Mouse (Mus musculus) liver, embryonic 13.5 days (tissue): Measurements from ENCODE around the gene Ikzf2. TPM values are rescaled to one million over a fixed set of nuclear protein-coding genes. Genes with fewer than 3 reads are reported as not detected.

Experiments used
- ATAC-seq: fragments of 200-750 bp; cut with Nextera tagmentation; 2 replicates; pipeline ENCODE4 v1.8.0; 2017; ENCODE audit warnings: low read depth, mild to moderate bottlenecking, moderate number of reproducible peaks, moderate library complexity
- DNase-seq: peaks from one replicate; pipeline ENCODE4 v3.0.0; 2022
- H3K27ac ChIP-seq: fragments of 300-500 bp; sonication (generic); 2 replicates; pipeline ENCODE4 v1.5.1; 2015; ENCODE audit warnings: moderate library complexity, mild to moderate bottlenecking, inconsistent platforms
- H3K27me3 ChIP-seq: fragments of 300-500 bp; sonication (generic); 2 replicates; pipeline ENCODE4 v1.6.1; 2015; ENCODE audit warnings: mild to moderate bottlenecking, inconsistent platforms
- H3K36me3 ChIP-seq: fragments of 300-500 bp; sonication (generic); 2 replicates; pipeline ENCODE4 v1.6.1; 2015; ENCODE audit warnings: mild to moderate bottlenecking, inconsistent platforms
- H3K4me1 ChIP-seq: fragments of 300-500 bp; sonication (generic); replicated peaks from 2 replicates; pipeline ENCODE4 v1.6.1; 2015; ENCODE audit warnings: inconsistent platforms
- H3K4me2 ChIP-seq: fragments of 300-500 bp; sonication (generic); 2 replicates; pipeline ENCODE4 v1.6.1; 2015; ENCODE audit warnings: inconsistent platforms, mild to moderate bottlenecking, moderate library complexity
- H3K4me3 ChIP-seq: fragments of 300-500 bp; sonication (generic); replicated peaks from 2 replicates; pipeline ENCODE4 v1.5.1; 2015; ENCODE audit warnings: mild to moderate bottlenecking, inconsistent platforms
- H3K9ac ChIP-seq: fragments of 300-500 bp; sonication (generic); 2 replicates; pipeline ENCODE4 v1.6.1; 2015; ENCODE audit warnings: mild to moderate bottlenecking, inconsistent platforms
- H3K9me3 ChIP-seq: fragments of 300-500 bp; sonication (generic); replicated peaks from 2 replicates; pipeline ENCODE4 v1.6.1; 2016; ENCODE audit warnings: inconsistent platforms
- whole genome bisulfite sequencing: fragments of 180-500 bp; shearing (Covaris S2); methylation state at CpG from one replicate; pipeline ENCODE4 v1.1.7; 2015; ENCODE audit not compliant: insufficient replicate concordance; 5-methylcytosine and 5-hydroxymethylcytosine counted together
- polyA plus RNA-seq: library from polyadenylated mRNA; unstranded; fragments of >200 nt; fragmentation: Nextera tagmentation; extraction: Ambion mirVana; gene quantifications from 2 replicates; pipeline ENCODE4 v1.2.1, GENCODE M21; 2015

The Ikzf2 gene
- polyA plus RNA-seq, 1 experiment from 2014 or later, result 0.69 TPM

DNA sequence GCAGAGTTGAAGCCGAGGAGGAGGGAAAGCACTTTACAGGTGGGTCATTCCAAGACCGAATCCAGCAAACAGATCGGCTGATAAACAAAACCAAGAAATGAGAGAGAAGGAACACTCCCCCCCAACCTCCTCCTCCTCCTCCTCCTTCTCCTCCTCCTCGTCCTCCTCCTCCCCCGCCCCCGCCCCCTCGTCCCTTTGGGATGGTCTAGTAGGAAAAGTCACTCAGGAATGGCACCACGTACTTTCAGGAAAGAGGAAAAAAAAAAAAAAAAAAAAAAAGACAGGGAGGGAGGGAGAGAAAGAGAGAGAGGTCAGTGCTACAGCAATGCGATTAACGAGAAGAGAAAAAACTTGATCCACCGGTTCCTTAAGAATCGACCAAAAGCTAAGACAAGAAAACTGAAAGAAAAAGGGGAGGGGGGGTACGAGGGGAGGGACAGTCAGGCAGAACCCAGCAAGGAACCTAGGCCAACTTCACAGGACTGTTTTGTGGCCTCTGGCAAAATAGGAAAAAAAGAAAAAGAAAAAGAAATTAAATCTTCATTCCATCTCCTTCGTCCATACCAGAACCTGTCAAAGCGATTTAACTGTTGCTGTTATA, 1.1 kb downstream of the Ikzf2 start:
- under 1% methylated on average over 12 of the region's 15 CpGs for WGBS
- Histone ChIP-seq H3K4me3 (peak overlapping the region; percentile 79), H3K27ac (no peak overlapping the region), H3K36me3 (no peaks in the 10 kb centered on the region), H3K9ac (peak overlapping the region; percentile 43; the same call in 1 of the 2 replicates), H3K4me1 (peaks cover 31% of the 10 kb centered on the region), H3K4me2 (peak overlapping the region; percentile 94), H3K9me3 (no peaks in the 10 kb centered on the region), H3K27me3 (peaks cover 3% of the 10 kb centered on the region; the same call in 1 of the 2 replicates)
- no peak for DNase-seq
- no peak for ATAC-seq

GRCm38 (mm10) chr1:69685049-69685889, 1.8 kb downstream of the Ikzf2 start:
- Histone ChIP-seq H3K4me1 (peaks cover 31% of the 10 kb centered on the region), H3K27me3 (peaks cover 3% of the 10 kb centered on the region; the same call in 1 of the 2 replicates), H3K9ac (peak overlapping the region; percentile 43; the same call in 1 of the 2 replicates), H3K4me3 (peak overlapping the region; percentile 79), H3K36me3 (no peaks in the 10 kb centered on the region), H3K27ac (no peak overlapping the region), H3K4me2 (peak overlapping the region; percentile 94), H3K9me3 (no peaks in the 10 kb centered on the region)
- ATAC-seq, result no peak
- DNase-seq, result no peak
- under 1% methylated on average over 11 of the region's 11 CpGs for WGBS

DNA sequence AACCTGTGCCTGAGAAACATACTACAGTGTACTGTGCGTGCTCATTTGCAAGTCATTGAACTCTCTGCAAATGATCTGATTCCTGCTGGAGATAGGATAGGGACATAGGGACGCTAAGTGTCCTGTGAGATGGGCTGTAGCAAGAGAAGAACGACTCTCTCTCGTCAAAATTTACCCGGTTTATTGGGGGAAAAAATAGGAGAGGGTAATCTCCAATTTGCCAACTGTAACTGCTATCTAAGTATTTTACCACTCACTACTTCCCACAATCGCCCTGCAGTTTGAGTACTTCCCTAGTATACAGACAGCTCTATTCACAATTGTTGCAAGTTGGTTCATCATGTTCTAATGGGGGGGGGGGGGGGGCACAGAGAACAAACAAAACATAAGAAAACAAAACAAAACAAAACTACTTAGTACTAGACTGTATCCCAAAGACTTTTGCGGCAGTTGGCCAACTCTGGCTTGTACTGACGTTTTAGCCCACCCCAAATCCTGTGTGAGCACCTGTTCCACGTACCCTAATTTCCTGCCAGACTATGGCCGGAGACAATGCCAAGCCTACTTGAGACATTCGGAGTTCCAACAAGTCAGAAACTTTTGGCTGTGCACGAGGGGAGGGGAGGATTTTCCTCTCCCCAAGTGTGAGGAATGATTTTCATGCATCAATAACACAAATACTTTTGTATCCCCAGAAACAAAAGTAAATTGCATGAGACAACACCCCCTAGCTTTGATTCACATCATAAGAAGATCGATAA, 2.6 kb downstream of the Ikzf2 start:
- Histone ChIP-seq H3K9ac (no peak overlapping the region), H3K4me1 (peaks cover 31% of the 10 kb centered on the region), H3K27ac (no peak overlapping the region), H3K27me3 (peaks cover 3% of the 10 kb centered on the region; the same call in 1 of the 2 replicates), H3K4me3 (peak overlapping the region; percentile 79), H3K36me3 (no peaks in the 10 kb centered on the region), H3K4me2 (peak overlapping the region; percentile 94), H3K9me3 (no peaks in the 10 kb centered on the region)
- ATAC-seq (no peak), DNase-seq (no peak)
- WGBS, result 11% methylated on average over 13 of the region's 13 CpGs

GRCm38 (mm10) chr1:69683851-69684250, 3.2 kb downstream of the Ikzf2 start:
- Histone ChIP-seq H3K9me3 (no peaks in the 10 kb centered on the region), H3K9ac (no peak overlapping the region), H3K27me3 (peaks cover 3% of the 10 kb centered on the region; the same call in 1 of the 2 replicates), H3K4me2 (peak overlapping the region; percentile 94), H3K4me1 (peaks cover 31% of the 10 kb centered on the region), H3K27ac (no peak overlapping the region), H3K4me3 (peak overlapping the region; percentile 5; the same call in 1 of the 2 replicates), H3K36me3 (no peaks in the 10 kb centered on the region)
- ATAC-seq (no peak), DNase-seq (no peak)
- 23% methylated on average over 3 of the region's 3 CpGs for WGBS

DNA sequence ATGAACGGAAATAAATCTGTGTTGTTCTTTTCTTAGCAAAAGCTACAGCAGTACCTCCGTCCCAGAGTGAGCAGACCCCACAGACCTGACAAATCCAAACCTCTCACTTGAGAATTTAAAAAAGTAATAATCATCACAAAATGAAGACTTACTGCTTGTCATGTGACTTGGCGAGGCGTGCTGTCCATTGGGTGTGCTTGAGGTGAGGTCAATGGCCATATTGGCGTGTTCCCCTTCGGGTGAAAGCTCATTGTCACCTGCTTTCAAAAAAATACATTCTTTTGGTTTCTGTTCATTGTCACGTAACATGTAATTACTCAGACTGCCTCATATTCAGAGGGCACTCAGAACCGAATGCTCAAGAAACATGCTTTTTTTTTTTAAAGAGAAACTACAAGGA, 4.0 kb downstream of the Ikzf2 start:
- Histone ChIP-seq H3K4me2 (no peak overlapping the region; the same call in 1 of the 2 replicates), H3K27me3 (peaks cover under 1% of the 10 kb centered on the region; the same call in 1 of the 2 replicates), H3K4me3 (no peak overlapping the region), H3K4me1 (peaks cover 29% of the 10 kb centered on the region), H3K9me3 (no peaks in the 10 kb centered on the region), H3K9ac (no peak overlapping the region), H3K27ac (no peak overlapping the region), H3K36me3 (no peaks in the 10 kb centered on the region)
- DNase-seq (no peak), ATAC-seq (no peak)
- 29% methylated on average over 8 of the region's 8 CpGs for WGBS

DNA sequence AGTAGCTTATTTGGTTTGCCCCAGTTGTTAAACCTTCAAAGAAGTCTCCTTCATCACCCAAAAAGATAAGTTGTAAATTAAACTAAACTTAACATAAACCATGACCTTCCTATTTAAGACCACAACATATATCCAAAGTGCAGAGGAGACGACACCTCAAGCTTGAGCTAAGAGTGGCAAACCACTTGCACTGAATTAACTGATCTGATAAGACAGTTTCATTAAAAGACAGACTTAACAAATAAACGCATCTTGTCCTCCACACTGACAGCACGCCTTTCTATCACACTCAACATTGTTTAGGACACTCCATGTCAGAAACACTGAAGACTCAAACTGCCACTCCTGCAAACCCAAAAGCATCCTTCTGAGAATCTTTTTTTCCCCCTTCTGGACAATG, 4.8 kb downstream of the Ikzf2 start:
- no peaks in the 10 kb centered on the region for H3K27me3 ChIP-seq
- peaks cover 23% of the 10 kb centered on the region for H3K4me1 ChIP-seq
- no peak overlapping the region for H3K4me3 ChIP-seq
- H3K9me3 ChIP-seq, result no peaks in the 10 kb centered on the region
- no peak overlapping the region for H3K27ac ChIP-seq
- no peak overlapping the region for H3K4me2 ChIP-seq
- WGBS, result 18% methylated on average over 3 of the region's 3 CpGs
- no peaks in the 10 kb centered on the region for H3K36me3 ChIP-seq
- H3K9ac ChIP-seq, result no peak overlapping the region
- no peak for DNase-seq
- no peak for ATAC-seq

DNA sequence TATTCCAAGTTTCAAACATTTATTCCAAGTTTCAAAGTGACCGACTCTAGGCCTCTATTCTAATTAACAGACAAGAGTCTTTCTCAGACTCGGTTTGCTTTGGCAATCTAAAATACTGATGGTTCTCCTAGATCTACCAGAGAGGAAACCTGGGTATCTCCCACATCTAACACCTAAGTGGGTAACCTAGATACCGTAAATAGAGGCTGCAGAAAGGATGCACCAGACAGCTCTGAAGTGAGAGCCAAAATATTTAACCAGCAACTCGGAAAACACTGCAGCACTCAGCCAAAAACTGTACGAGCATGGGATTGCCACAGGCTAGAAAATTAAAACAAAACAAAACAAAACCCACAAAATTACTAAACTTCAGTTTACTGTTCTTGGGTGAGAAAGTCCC, 6.0 kb downstream of the Ikzf2 start:
- no peak overlapping the region for H3K9ac ChIP-seq
- H3K4me3 ChIP-seq, result no peak overlapping the region
- H3K9me3 ChIP-seq, result no peaks in the 10 kb centered on the region
- H3K4me2 ChIP-seq, result no peak overlapping the region
- H3K27ac ChIP-seq, result no peak overlapping the region
- ATAC-seq (no peak), DNase-seq (no peak)
- peaks cover 14% of the 10 kb centered on the region for H3K4me1 ChIP-seq
- WGBS, result 28% methylated on average over 5 of the region's 5 CpGs
- H3K36me3 ChIP-seq, result no peaks in the 10 kb centered on the region
- no peaks in the 10 kb centered on the region for H3K27me3 ChIP-seq

GRCm38 (mm10) chr1:69680501-69680900, 6.5 kb downstream of the Ikzf2 start:
- Histone ChIP-seq H3K4me3 (no peak overlapping the region), H3K4me2 (no peak overlapping the region)
- 43% methylated on average over 4 of the region's 4 CpGs for WGBS

DNA sequence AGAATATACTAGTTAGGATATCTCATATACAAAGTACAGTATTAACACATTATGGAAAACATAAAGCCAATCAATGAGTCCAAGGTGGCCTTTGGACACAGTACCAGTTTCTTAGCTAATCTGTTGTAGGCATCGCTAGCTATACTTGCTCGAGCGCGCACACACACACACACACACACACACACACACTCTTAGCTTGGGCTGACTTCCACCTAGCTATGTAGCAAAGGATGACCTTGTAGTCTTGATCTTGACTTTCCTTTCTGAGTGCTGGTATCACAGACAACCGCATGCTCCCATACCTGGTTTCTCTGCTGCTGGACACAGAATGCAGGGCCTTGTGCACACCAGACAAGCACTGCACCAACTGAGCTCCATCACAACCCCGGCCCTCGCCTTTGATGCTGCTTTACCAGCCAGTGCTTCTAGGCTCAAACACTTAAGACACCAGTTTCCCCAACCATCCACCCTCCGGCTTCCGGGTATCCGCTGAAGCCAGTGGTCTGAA, 17.1 kb downstream of the Ikzf2 start:
- no peaks in the 10 kb centered on the region for H3K27me3 ChIP-seq
- no peaks in the 10 kb centered on the region for H3K9me3 ChIP-seq
- no peak overlapping the region for H3K27ac ChIP-seq
- H3K4me1 ChIP-seq, result peaks cover 13% of the 10 kb centered on the region
- ATAC-seq (no peak), DNase-seq (no peak)
- no peak overlapping the region for H3K4me3 ChIP-seq
- H3K4me2 ChIP-seq, result no peak overlapping the region
- H3K9ac ChIP-seq, result no peak overlapping the region
- no peaks in the 10 kb centered on the region for H3K36me3 ChIP-seq
- 80% methylated on average over 10 of the region's 10 CpGs for WGBS

More at GRCm38 (mm10) chr1:69680501-69680900, 6.5 kb downstream of the Ikzf2 start:
- ATAC-seq, result no peak
- H3K9ac ChIP-seq, result no peak overlapping the region
- H3K9me3 ChIP-seq, result no peaks in the 10 kb centered on the region
- no peak for DNase-seq
- H3K36me3 ChIP-seq, result no peaks in the 10 kb centered on the region
- H3K4me1 ChIP-seq, result peaks cover 10% of the 10 kb centered on the region
- no peak overlapping the region for H3K27ac ChIP-seq
- no peaks in the 10 kb centered on the region for H3K27me3 ChIP-seq

DNA sequence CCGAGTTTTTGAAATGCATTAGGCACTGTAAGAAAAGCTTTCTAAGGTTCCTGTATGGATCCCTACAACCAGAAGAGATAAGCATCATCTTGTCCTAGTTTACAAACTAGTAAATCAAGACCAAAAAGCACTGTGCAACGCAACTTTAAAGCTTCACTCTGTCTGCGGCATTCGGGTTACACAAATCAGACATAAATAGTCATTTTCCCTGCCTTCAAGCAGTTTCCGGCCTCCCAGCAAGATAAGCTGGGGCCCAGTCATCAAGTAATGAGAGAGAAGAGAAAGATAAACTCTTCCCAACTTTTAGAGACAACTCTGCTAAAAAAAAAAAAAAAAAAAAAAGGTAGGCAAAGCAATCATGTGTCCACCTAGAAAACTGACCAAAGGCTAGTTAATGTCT, 19.6 kb downstream of the Ikzf2 start:
- ATAC-seq (no peak), DNase-seq (no peak)
- no peak overlapping the region for H3K4me3 ChIP-seq
- H3K27me3 ChIP-seq, result no peaks in the 10 kb centered on the region
- no peak overlapping the region for H3K4me2 ChIP-seq
- H3K9ac ChIP-seq, result no peak overlapping the region
- no peak overlapping the region for H3K27ac ChIP-seq
- H3K36me3 ChIP-seq, result no peaks in the 10 kb centered on the region
- H3K9me3 ChIP-seq, result no peaks in the 10 kb centered on the region
- H3K4me1 ChIP-seq, result peaks cover 13% of the 10 kb centered on the region
- WGBS, result 21% methylated on average over 5 of the region's 5 CpGs

DNA sequence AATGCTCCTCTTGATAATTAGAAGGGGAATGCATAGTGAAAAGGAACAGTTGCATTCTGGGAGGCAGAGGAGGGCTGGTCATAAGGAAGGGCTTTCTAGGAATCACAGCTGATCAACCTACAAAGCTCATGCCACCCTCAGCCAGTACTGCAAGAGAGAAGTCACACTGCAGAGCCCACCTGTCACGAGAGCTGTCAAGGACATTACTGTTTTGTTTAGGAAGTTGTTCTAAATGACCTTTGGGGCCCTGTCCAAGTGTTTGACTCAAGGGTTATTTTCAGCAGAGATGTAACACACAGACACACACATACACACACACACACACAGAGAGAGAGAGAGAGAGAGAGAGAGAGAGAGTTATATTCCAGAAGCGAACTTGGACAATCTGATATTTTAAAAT, 27.3 kb downstream of the Ikzf2 start:
- H3K27me3 ChIP-seq, result no peaks in the 10 kb centered on the region
- WGBS, result 36% methylated on average over 2 of the region's 2 CpGs
- no peaks in the 10 kb centered on the region for H3K36me3 ChIP-seq
- DNase-seq (no peak), ATAC-seq (no peak)
- no peak overlapping the region for H3K9ac ChIP-seq
- peaks cover 18% of the 10 kb centered on the region for H3K4me1 ChIP-seq
- H3K27ac ChIP-seq, result no peak overlapping the region
- no peak overlapping the region for H3K4me3 ChIP-seq
- no peaks in the 10 kb centered on the region for H3K9me3 ChIP-seq
- H3K4me2 ChIP-seq, result no peak overlapping the region
